Mouse (Mus musculus): Measurements from ENCODE around the gene Col6a2. TPM values are rescaled to one million over a fixed set of nuclear protein-coding genes. Genes with fewer than 3 reads are reported as not detected.

Col6a2 gene
- 8.7 TPM for polyA plus RNA-seq (2015; fragmentation: Illumina TruSeq; extraction: RNeasy Lipid Tissue Mini Kit (QIAGEN cat#74804); ENCODE audit: low read depth, low replicate concordance)

GRCm38 (mm10) chr10:76622928-76623680 is at the start of gene Col6a2:
Gene Col6a2 (minus strand): TSS chr10:76623630.

GRCm38 (mm10) chr10:76575374-76575773 is 48.1 kb downstream of the Col6a2 start, which contains the start of gene Ftcd:
Gene Ftcd (plus strand): TSS chr10:76575648.

GRCm38 (mm10) chr10:76561972-76562371 is 61.5 kb downstream of the Col6a2 start, which contains the start of gene Spatc1l:
Gene Spatc1l (plus strand): TSS chr10:76562272.

Other genes with a start within 250 kb of the Col6a2 start
- gene AC141477.1, start 183.2 kb downstream of the Col6a2 start, polyA plus RNA-seq (2015; fragmentation: Illumina TruSeq; extraction: RNeasy Lipid Tissue Mini Kit (QIAGEN cat#74804); ENCODE audit: low read depth, low replicate concordance), result not detected
- 18.6 TPM for gene Pcnt, start 180.8 kb downstream of the Col6a2 start, polyA plus RNA-seq (2015; fragmentation: Illumina TruSeq; extraction: RNeasy Lipid Tissue Mini Kit (QIAGEN cat#74804); ENCODE audit: low read depth, low replicate concordance)
- gene 2610028H24Rik, start 174.5 kb downstream of the Col6a2 start, polyA plus RNA-seq (2015; fragmentation: Illumina TruSeq; extraction: RNeasy Lipid Tissue Mini Kit (QIAGEN cat#74804); ENCODE audit: low read depth, low replicate concordance), result not detected
- 37.0 TPM for gene Mcm3ap, start 154.7 kb downstream of the Col6a2 start, polyA plus RNA-seq (2015; fragmentation: Illumina TruSeq; extraction: RNeasy Lipid Tissue Mini Kit (QIAGEN cat#74804); ENCODE audit: low read depth, low replicate concordance)
- 3.3 TPM for gene Ybey, start 154.5 kb downstream of the Col6a2 start, polyA plus RNA-seq (2015; fragmentation: Illumina TruSeq; extraction: RNeasy Lipid Tissue Mini Kit (QIAGEN cat#74804); ENCODE audit: low read depth, low replicate concordance)
- gene Lss, start 92.0 kb downstream of the Col6a2 start, polyA plus RNA-seq (2015; fragmentation: Illumina TruSeq; extraction: RNeasy Lipid Tissue Mini Kit (QIAGEN cat#74804); ENCODE audit: low read depth, low replicate concordance), result 27.9 TPM
- gene Spatc1l, start 61.4 kb downstream of the Col6a2 start, polyA plus RNA-seq (2015; fragmentation: Illumina TruSeq; extraction: RNeasy Lipid Tissue Mini Kit (QIAGEN cat#74804); ENCODE audit: low read depth, low replicate concordance), result not detected
- not detected for gene Ftcd, start 48.0 kb downstream of the Col6a2 start, polyA plus RNA-seq (2015; fragmentation: Illumina TruSeq; extraction: RNeasy Lipid Tissue Mini Kit (QIAGEN cat#74804); ENCODE audit: low read depth, low replicate concordance)
- 35.0 TPM for gene Col6a1, start 102.5 kb upstream of the Col6a2 start, polyA plus RNA-seq (2015; fragmentation: Illumina TruSeq; extraction: RNeasy Lipid Tissue Mini Kit (QIAGEN cat#74804); ENCODE audit: low read depth, low replicate concordance)

Measured in brain, adult 10 weeks (tissue).